Mouse (Mus musculus) adrenal gland, postnatal 14 days (tissue): Measurements from ENCODE around the gene Nadk2. TPM values are rescaled to one million over a fixed set of nuclear protein-coding genes. Genes with fewer than 3 reads are reported as not detected.

Source experiments
- DNase-seq: peaks from one replicate; pipeline ENCODE4 v3.0.0; 2021; ENCODE audit warnings: mixed read lengths
- total RNA-seq: library from RNA; stranded (reverse); gene quantifications from 2 replicates; pipeline ENCODE4 v1.2.3, GENCODE M21; 2021

Gene Nadk2
- total RNA-seq, 1 experiment from 2014 or later = 81.3 TPM

GRCm38 (mm10) chr15:9131499-9131888 lies 60.4 kb downstream of the Nadk2 start:
- DNase-seq = no peak

GRCm38 (mm10) chr15:9132693-9133443 lies 61.8 kb downstream of the Nadk2 start:
- DNase-seq = peak; percentile 43

DNA sequence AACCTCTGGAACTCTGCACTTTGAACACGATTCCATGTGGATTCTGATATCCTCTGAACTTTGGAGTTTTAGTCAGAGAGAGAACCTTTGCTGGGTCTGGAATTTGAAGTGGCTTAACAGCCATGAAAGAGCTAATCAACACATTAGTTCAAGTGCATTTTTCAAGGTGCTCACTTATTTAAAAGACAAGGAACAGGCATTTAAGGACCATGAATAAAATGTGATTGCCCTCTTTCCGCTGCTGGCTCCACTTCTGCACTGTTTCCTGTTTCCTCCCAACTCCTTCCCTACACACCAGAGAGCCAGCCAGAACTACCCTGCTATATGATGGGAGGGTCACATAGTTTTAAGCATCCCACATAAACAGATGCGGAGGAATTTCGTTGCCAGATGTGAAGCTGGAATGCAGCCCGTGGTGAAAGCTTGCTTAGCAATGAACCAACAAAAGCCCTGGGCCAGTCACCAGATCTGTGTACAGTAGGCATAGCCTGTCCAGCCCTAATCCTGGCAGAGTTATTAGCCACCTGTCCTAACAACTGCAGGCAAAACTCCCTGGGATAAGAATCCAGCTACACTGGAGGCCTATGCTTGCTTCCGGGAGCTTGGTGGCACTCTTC lies 63.9 kb downstream of the Nadk2 start:
- no peak for DNase-seq

GRCm38 (mm10) chr15:9139447-9139846 lies 68.4 kb downstream of the Nadk2 start:
- peak; percentile 11 for DNase-seq

DNA sequence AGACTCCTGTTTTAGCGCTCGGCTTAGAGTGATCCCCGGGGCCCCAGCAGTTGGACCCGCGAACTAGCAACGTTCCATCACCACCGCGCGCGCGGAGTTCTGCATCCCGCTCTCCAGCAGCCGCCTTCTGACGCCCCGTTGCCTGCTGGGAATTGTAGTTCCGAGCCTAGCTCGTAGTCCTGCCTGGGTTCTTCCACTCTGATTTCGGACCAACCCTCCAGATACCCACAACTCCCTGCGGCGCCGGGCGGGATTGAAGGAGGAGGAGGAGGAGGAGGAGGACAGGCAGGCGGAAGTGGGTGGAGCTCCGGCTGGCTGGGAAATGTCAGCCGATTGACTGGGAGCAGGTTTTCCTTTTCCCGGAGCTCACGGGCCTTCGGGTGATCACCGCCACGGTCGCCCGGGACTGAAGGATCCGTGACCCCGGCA lies 69.2 kb downstream of the Nadk2 start, which contains the start of gene Lmbrd2:
TSS of gene Lmbrd2 (plus strand) at position 299 of the 429 bp plus-strand sequence.
- DNase-seq = peak; percentile 99

DNA sequence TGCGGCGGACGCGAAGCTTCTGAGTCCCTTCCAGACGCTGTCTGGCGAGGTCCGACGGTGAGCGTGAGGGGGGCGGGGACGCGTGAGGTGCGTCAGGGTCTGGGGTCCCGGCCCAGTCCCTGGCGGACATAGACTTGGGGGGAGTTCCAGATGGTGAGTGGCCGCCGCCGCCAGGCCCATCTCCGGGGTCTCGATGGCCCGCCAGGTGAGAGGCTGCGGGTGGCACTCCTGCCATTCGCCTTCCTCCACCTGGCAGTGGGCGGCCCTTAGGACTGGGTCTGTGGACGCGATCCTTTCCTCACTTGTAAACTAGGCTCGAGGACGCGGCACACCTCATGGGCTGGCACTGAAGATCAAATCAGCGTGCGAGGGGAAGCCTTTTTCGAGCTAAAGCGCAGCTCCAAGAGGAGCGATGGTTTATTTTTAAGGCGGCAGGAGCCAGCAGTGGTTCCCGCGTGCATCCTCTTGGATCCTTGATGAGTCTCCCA lies 69.7 kb downstream of the Nadk2 start:
- DNase-seq = no peak

GRCm38 (mm10) chr15:9155325-9155724 lies 84.3 kb downstream of the Nadk2 start, which contains the start of gene Skp2:
Skp2 (minus strand) TSS chr15:9155425.
- DNase-seq = no peak

Other genes starting within 250 kb of the Nadk2 start
- gene Ranbp3l, start 103.3 kb upstream of the Nadk2 start, total RNA-seq = not detected in 2 replicates
- gene Lmbrd2, start 69.3 kb downstream of the Nadk2 start, total RNA-seq = 19.9 and 25.4 TPM in 2 replicates
- gene Skp2, start 84.2 kb downstream of the Nadk2 start, total RNA-seq = 6.6 and 7.1 TPM in 2 replicates
- 1.7 TPM in 1 of 2 replicates, not detected in the other for gene Ugt3a1, start 205.6 kb downstream of the Nadk2 start, total RNA-seq